ENCODE assay signal across 9 mouse cellular contexts in genomic region chr15:80079954-80080353, GRCm38 (mm10). TPM values are rescaled to one million over a fixed set of nuclear protein-coding genes. Genes with fewer than 3 reads are reported as not detected.
DNase-seq lines count a peak whose midpoint lies in the region; ATAC-seq and TF ChIP-seq lines count a peak whose summit lies in the region.
"Had no signal": no experiment of that assay in that cellular context is flagged by ENCODE, and none has a peak within 500 bp of the region (broad histone marks: within the 10 kb centered on the region; RNA-seq: fewer than 3 reads in every experiment).

No protein-coding gene starts in this region.

- H3K9me3 ChIP-seq in lung, embryonic 14.5 days (ENCODE audit: low read depth, low read length): no peaks in the 10 kb centered on the region
- no peaks in the 10 kb centered on the region for H3K9me3 ChIP-seq in embryonic facial prominence, embryonic 14.5 days (ENCODE audit: control insufficient read depth, low read length)
- no peaks in the 10 kb centered on the region for H3K9me3 ChIP-seq in liver, embryonic 13.5 days (replicated peaks)
- H3K9me3 ChIP-seq in hindbrain, embryonic 12.5 days (replicated peaks): no peaks in the 10 kb centered on the region

- peaks cover 64% of the 10 kb centered on the region for H3K36me3 ChIP-seq in lung, embryonic 14.5 days (ENCODE audit: insufficient read depth)
- peaks cover 60% of the 10 kb centered on the region for H3K36me3 ChIP-seq in embryonic facial prominence, embryonic 14.5 days (ENCODE audit: control insufficient read depth, insufficient read depth, low read length)
- peaks cover 61% of the 10 kb centered on the region for H3K36me3 ChIP-seq in liver, embryonic 13.5 days
- H3K36me3 ChIP-seq in hindbrain, embryonic 12.5 days: peaks cover 60% of the 10 kb centered on the region

- no peaks in the 10 kb centered on the region; the same call in 1 of the 2 replicates for H3K4me1 ChIP-seq in lung, embryonic 14.5 days (ENCODE audit: insufficient read depth)
- peaks cover 12% of the 10 kb centered on the region; the same call in 1 of the 2 replicates for H3K4me1 ChIP-seq in embryonic facial prominence, embryonic 14.5 days (ENCODE audit: control insufficient read depth, insufficient read depth, low read length)
- H3K4me1 ChIP-seq in liver, embryonic 13.5 days (replicated peaks): peaks cover 74% of the 10 kb centered on the region
- H3K4me1 ChIP-seq in hindbrain, embryonic 12.5 days: peaks cover 23% of the 10 kb centered on the region

- TF ChIP-seq CTCF in lung, embryonic 14.5 days (IDR thresholded peaks at IDR 0.05; ENCODE audit: low read depth): no peak

- peak overlapping the region; percentile 97 for H3K4me2 ChIP-seq in lung, embryonic 14.5 days
- peak overlapping the region; percentile 8; the same call in 1 of the 2 replicates for H3K4me2 ChIP-seq in embryonic facial prominence, embryonic 14.5 days (ENCODE audit: low read depth, low read length)
- H3K4me2 ChIP-seq in liver, embryonic 13.5 days: peak overlapping the region; percentile 90
- no peak overlapping the region for H3K4me2 ChIP-seq in hindbrain, embryonic 12.5 days (replicated peaks)

- no peak for ATAC-seq in lung, embryonic 14.5 days (ENCODE audit: insufficient read depth)
- no peak for ATAC-seq in embryonic facial prominence, embryonic 14.5 days (ENCODE audit: low read depth)
- ATAC-seq in liver, embryonic 13.5 days (ENCODE audit: low read depth): no peak
- ATAC-seq in hindbrain, embryonic 12.5 days (ENCODE audit: low FRiP score): no peak
- ATAC-seq: lung, postnatal 0 days had no signal

- H3K4me3 ChIP-seq in lung, embryonic 14.5 days (ENCODE audit: low read depth, low read length): peak overlapping the region; percentile 87; the same call in 1 of the 2 replicates
- no peak overlapping the region for H3K4me3 ChIP-seq in embryonic facial prominence, embryonic 14.5 days (ENCODE audit: low read depth, low read length)
- peak overlapping the region; percentile 87 for H3K4me3 ChIP-seq in liver, embryonic 13.5 days (replicated peaks)
- H3K4me3 ChIP-seq in hindbrain, embryonic 12.5 days: no peak overlapping the region

- no peaks in the 10 kb centered on the region for H3K27me3 ChIP-seq in lung, embryonic 14.5 days (ENCODE audit: insufficient read depth, low read length)
- no peaks in the 10 kb centered on the region for H3K27me3 ChIP-seq in embryonic facial prominence, embryonic 14.5 days (replicated peaks; ENCODE audit: control insufficient read depth, insufficient read depth, low read length)
- no peaks in the 10 kb centered on the region for H3K27me3 ChIP-seq in liver, embryonic 13.5 days
- H3K27me3 ChIP-seq in hindbrain, embryonic 12.5 days: no peaks in the 10 kb centered on the region

- 0 out of 2 replicates have a peak overlapping the region, but pooled peaks have one; percentile 42 for H3K27ac ChIP-seq in lung, embryonic 14.5 days (ENCODE audit: low read depth)
- no peak overlapping the region for H3K27ac ChIP-seq in embryonic facial prominence, embryonic 14.5 days (replicated peaks; ENCODE audit: low read depth, low read length)
- H3K27ac ChIP-seq in liver, embryonic 13.5 days: peak overlapping the region; percentile 94
- no peak overlapping the region for H3K27ac ChIP-seq in hindbrain, embryonic 12.5 days

- H3K9ac ChIP-seq in lung, embryonic 14.5 days: peak overlapping the region; percentile 20; the same call in 1 of the 2 replicates
- no peak overlapping the region for H3K9ac ChIP-seq in embryonic facial prominence, embryonic 14.5 days (ENCODE audit: low read depth, low read length)
- H3K9ac ChIP-seq in liver, embryonic 13.5 days: peak overlapping the region; percentile 95
- no peak overlapping the region for H3K9ac ChIP-seq in hindbrain, embryonic 12.5 days

- WGBS in lung, embryonic 14.5 days: 71% methylated on average over 3 of the region's 3 CpGs
- WGBS in embryonic facial prominence, embryonic 14.5 days: 69% methylated on average over 3 of the region's 3 CpGs
- 66% methylated on average over 3 of the region's 3 CpGs for WGBS in liver, embryonic 13.5 days (ENCODE audit: insufficient replicate concordance)
- 81% methylated on average over 3 of the region's 3 CpGs for WGBS in hindbrain, embryonic 12.5 days

- peak; percentile 27 for DNase-seq in cerebellum, adult 9-11 months
- DNase-seq in cerebellum, postnatal 25 days: no peak
- no peak for DNase-seq in lung, embryonic 14.5 days
- DNase-seq in lung, adult 18-20 months: no peak
- DNase-seq in embryonic facial prominence, embryonic 14.5 days (ENCODE audit: low spot score): no peak
- no peak for DNase-seq in liver, embryonic 13.5 days
- DNase-seq in adrenal gland, adult 18-20 months (ENCODE audit: low spot score in 2 of 2): no peak

RNA-seq across cellular contexts. Expression of gene Syngr1, which starts 11.2 kb away (rescaled TPM):
- 14.7 and 14.9 TPM in 2 replicates for polyA plus RNA-seq in lung, embryonic 14.5 days (2014; fragmentation: Nextera tagmentation; extraction: Ambion mirVana)
- 10.3 and 10.5 TPM in 2 replicates for polyA plus RNA-seq in embryonic facial prominence, embryonic 14.5 days (2014; fragmentation: Nextera tagmentation; extraction: Ambion mirVana)
- polyA plus RNA-seq in liver, embryonic 13.5 days (2015; fragmentation: Nextera tagmentation; extraction: Ambion mirVana): 16.0 and 20.5 TPM in 2 replicates
- 10 to 100 TPM; 25.7 to 59.9 TPM for total RNA-seq in adrenal gland, adult 18-20 months (2021)
- 11.6 and 14.3 TPM in 2 replicates for polyA plus RNA-seq in hindbrain, embryonic 12.5 days (2016; fragmentation: Nextera tagmentation; extraction: Ambion mirVana)

RNA-seq across cellular contexts. Expression of gene Rpl3, which starts 11.7 kb away (rescaled TPM):
- 1,315 and 1,365 TPM in 2 replicates for polyA plus RNA-seq in lung, embryonic 14.5 days (2014; fragmentation: Nextera tagmentation; extraction: Ambion mirVana)
- polyA plus RNA-seq in embryonic facial prominence, embryonic 14.5 days (2014; fragmentation: Nextera tagmentation; extraction: Ambion mirVana): 1,242 and 1,346 TPM in 2 replicates
- 807 and 835 TPM in 2 replicates for polyA plus RNA-seq in liver, embryonic 13.5 days (2015; fragmentation: Nextera tagmentation; extraction: Ambion mirVana)
- total RNA-seq in adrenal gland, adult 18-20 months (2021): 100 to 1,000 TPM; 584 to 618 TPM
- polyA plus RNA-seq in hindbrain, embryonic 12.5 days (2016; fragmentation: Nextera tagmentation; extraction: Ambion mirVana): 642 and 670 TPM in 2 replicates

RNA-seq across cellular contexts. Expression of gene Tab1, which starts 53.0 kb away (rescaled TPM):
- 32.5 and 34.2 TPM in 2 replicates for polyA plus RNA-seq in lung, embryonic 14.5 days (2014; fragmentation: Nextera tagmentation; extraction: Ambion mirVana)
- polyA plus RNA-seq in embryonic facial prominence, embryonic 14.5 days (2014; fragmentation: Nextera tagmentation; extraction: Ambion mirVana): 27.6 and 36.3 TPM in 2 replicates
- 12.5 and 12.9 TPM in 2 replicates for polyA plus RNA-seq in liver, embryonic 13.5 days (2015; fragmentation: Nextera tagmentation; extraction: Ambion mirVana)
- 1 to 10 TPM; 9.3 to 9.4 TPM for total RNA-seq in adrenal gland, adult 18-20 months (2021)
- polyA plus RNA-seq in hindbrain, embryonic 12.5 days (2016; fragmentation: Nextera tagmentation; extraction: Ambion mirVana): 42.1 and 44.0 TPM in 2 replicates

Comparison
In these comparisons a context has a peak if more than half of its experiments do, and no peak if none do; other contexts are left out.
1. H3K27ac ChIP-seq: peak in lung, embryonic 14.5 days (single experiment) and liver, embryonic 13.5 days (single experiment); none in embryonic facial prominence, embryonic 14.5 days (single experiment) and hindbrain, embryonic 12.5 days (single experiment).
2. H3K4me3 ChIP-seq: peak in lung, embryonic 14.5 days (single experiment) and liver, embryonic 13.5 days (single experiment); none in embryonic facial prominence, embryonic 14.5 days (single experiment) and hindbrain, embryonic 12.5 days (single experiment).
3. H3K9ac ChIP-seq: peak in lung, embryonic 14.5 days (single experiment) and liver, embryonic 13.5 days (single experiment); none in embryonic facial prominence, embryonic 14.5 days (single experiment) and hindbrain, embryonic 12.5 days (single experiment).